Mouse (Mus musculus) CH12.LX (cell line): Measurements from ENCODE around the gene Itga4. TPM values are rescaled to one million over a fixed set of nuclear protein-coding genes. Genes with fewer than 3 reads are reported as not detected.

Experiments
- DNase-seq: peaks from one replicate; pipeline ENCODE4 v3.0.0-alpha.2; 2013; ENCODE audit errors: extremely low read depth
- H3K27ac ChIP-seq: 2 replicates; pipeline ENCODE4 v1.5.1; 2012; ENCODE audit warnings: low read depth, mild to moderate bottlenecking, control low read depth, moderate library complexity; ENCODE audit not compliant: insufficient read depth
- H3K27me3 ChIP-seq: replicated peaks from 2 replicates; pipeline ENCODE3; 2012; ENCODE audit warnings: inconsistent platforms
- H3K36me3 ChIP-seq, 2 experiments: replicated peaks in 1 of 2; 2 replicates each; pipeline versions ENCODE3 to v1.6.1; 2012; ENCODE audit warnings: inconsistent platforms in 1 of 2, low read length in 1 of 2, mild to moderate bottlenecking in 1 of 2, mixed read lengths in 1 of 2, moderate library complexity in 1 of 2; ENCODE audit not compliant: control insufficient read depth in 1 of 2, insufficient read depth in 1 of 2
- H3K4me1 ChIP-seq, 2 experiments: 2 replicates each; pipeline ENCODE4 v1.6.1; 2012; ENCODE audit warnings: inconsistent platforms in 1 of 2, moderate library complexity in 1 of 2; ENCODE audit not compliant: insufficient read depth in 2 of 2, control insufficient read depth in 1 of 2
- H3K4me2 ChIP-seq: 2 replicates; pipeline ENCODE4 v1.6.1; 2012; ENCODE audit warnings: low read depth, mild to moderate bottlenecking, control low read depth; ENCODE audit not compliant: poor library complexity, insufficient read depth, severe bottlenecking
- H3K4me3 ChIP-seq, 3 experiments: fragments of 150-350 bp in 1 of 3; sonication (generic) in 1 of 3; replicated peaks in 1 of 3; 2 replicates each; pipeline versions ENCODE3 to v1.5.1; 2011 to 2012; ENCODE audit warnings: low read depth in 2 of 3, low read length in 2 of 3, mild to moderate bottlenecking in 2 of 3, moderate library complexity in 2 of 3, control low read depth in 1 of 3, improper control_type of control experiment in 1 of 3, inconsistent platforms in 1 of 3, mixed read lengths in 1 of 3; ENCODE audit not compliant: poor library complexity in 1 of 3
- H3K79me2 ChIP-seq: replicated peaks from 2 replicates; pipeline ENCODE4 v1.6.1; 2012; ENCODE audit warnings: mild to moderate bottlenecking, moderate library complexity; ENCODE audit not compliant: control insufficient read depth, poor library complexity, insufficient read depth, severe bottlenecking; ENCODE audit errors: extremely low read depth
- H3K9ac ChIP-seq: 2 replicates; pipeline ENCODE4 v1.6.1; 2012; ENCODE audit warnings: low read depth, mild to moderate bottlenecking, control low read depth, moderate library complexity; ENCODE audit not compliant: insufficient read depth
- H3K9me3 ChIP-seq: replicated peaks from 2 replicates; pipeline ENCODE3; 2012; ENCODE audit warnings: low read length, inconsistent platforms, mixed read lengths
- CHD1 ChIP-seq: IDR thresholded peaks from 2 replicates; pipeline ENCODE4 v1.6.1; 2012; ENCODE audit warnings: low read depth, low read length, improper control_type of control experiment, inconsistent platforms
- CHD2 ChIP-seq: IDR thresholded peaks from 2 replicates; pipeline ENCODE4 v1.6.1; 2011; ENCODE audit warnings: low read length, improper control_type of control experiment
- E2F4 ChIP-seq: IDR thresholded peaks from 2 replicates; pipeline ENCODE4 v1.6.1; 2011; ENCODE audit warnings: low read depth, low read length, improper control_type of control experiment; ENCODE audit not compliant: insufficient replicate concordance
- EP300 ChIP-seq: IDR thresholded peaks from 2 replicates; pipeline ENCODE4 v1.6.1; 2011; ENCODE audit warnings: low read length, improper control_type of control experiment
- IRF4 ChIP-seq: IDR thresholded peaks from 2 replicates; pipeline ENCODE4 v1.6.1; 2014; ENCODE audit warnings: low read depth, mild to moderate bottlenecking, inconsistent platforms, low read length, improper control_type of control experiment
- JUN ChIP-seq: IDR thresholded peaks from 2 replicates; pipeline ENCODE4 v1.6.1; 2011; ENCODE audit warnings: low read depth, mild to moderate bottlenecking, low read length, improper control_type of control experiment, moderate library complexity; ENCODE audit not compliant: insufficient read depth
- KAT2A ChIP-seq: IDR thresholded peaks from 2 replicates; pipeline ENCODE4 v1.6.1; 2012; ENCODE audit warnings: low read length, improper control_type of control experiment, inconsistent platforms; ENCODE audit not compliant: insufficient replicate concordance
- MAZ ChIP-seq: IDR thresholded peaks from 2 replicates; pipeline ENCODE4 v1.6.1; 2012; ENCODE audit warnings: low read depth, mild to moderate bottlenecking, inconsistent platforms, low read length, improper control_type of control experiment, moderate library complexity
- MXI1 ChIP-seq: IDR thresholded peaks from 2 replicates; pipeline ENCODE4 v1.6.1; 2011; ENCODE audit warnings: mild to moderate bottlenecking, low read depth, low read length, improper control_type of control experiment
- MYC ChIP-seq: IDR thresholded peaks from 2 replicates; pipeline ENCODE4 v1.6.1; 2011; ENCODE audit warnings: low read depth, mild to moderate bottlenecking, improper control_type of control experiment, low read length
- NRF1 ChIP-seq: IDR thresholded peaks from 2 replicates; pipeline ENCODE4 v1.6.1; 2014; ENCODE audit warnings: low read depth, mild to moderate bottlenecking, inconsistent platforms, low read length, improper control_type of control experiment, moderate library complexity
- PAX5 ChIP-seq: IDR thresholded peaks from 2 replicates; pipeline ENCODE4 v1.6.1; 2012; ENCODE audit warnings: low read length, inconsistent platforms, mixed read lengths
- POLR2AphosphoS2 ChIP-seq: IDR thresholded peaks from 2 replicates; pipeline ENCODE4 v1.6.1; 2011; ENCODE audit warnings: low read depth, low read length, improper control_type of control experiment
- RAD21 ChIP-seq: IDR thresholded peaks from 2 replicates; pipeline ENCODE4 v1.6.1; 2011; ENCODE audit warnings: low read depth, mild to moderate bottlenecking, low read length, improper control_type of control experiment, moderate library complexity
- RCOR1 ChIP-seq: conservative IDR thresholded peaks from 2 replicates; pipeline ENCODE4 v1.6.1; 2012; ENCODE audit warnings: low read depth, mild to moderate bottlenecking, inconsistent platforms, low read length, improper control_type of control experiment
- TBP ChIP-seq: conservative IDR thresholded peaks from 2 replicates; pipeline ENCODE4 v1.6.1; 2011; ENCODE audit warnings: low read depth, low read length, improper control_type of control experiment
- UBTF ChIP-seq: IDR thresholded peaks from 2 replicates; pipeline ENCODE4 v1.6.1; 2012; ENCODE audit warnings: low read depth, mild to moderate bottlenecking, inconsistent platforms, low read length, improper control_type of control experiment, moderate library complexity
- ZMIZ1 ChIP-seq: IDR thresholded peaks from 2 replicates; pipeline ENCODE4 v1.6.1; 2012; ENCODE audit warnings: low read depth, mild to moderate bottlenecking, inconsistent platforms, low read length, improper control_type of control experiment
- ZNF384 ChIP-seq: IDR thresholded peaks from 2 replicates; pipeline ENCODE4 v1.6.1; 2012; ENCODE audit warnings: low read depth, low read length, improper control_type of control experiment, inconsistent platforms
- dilution Hi-C: fragments of 300-500 bp; cut with MboI; formaldehyde crosslinking; loops from 2 replicates; pipeline ENCODE4 v1.14.3; 2020; ENCODE audit warnings: low sequenced_read_pairs; ENCODE audit not compliant: extremely low pct_unique_long_range_greater_than_20kb, extremely low pct_ligation_motif_present
- in situ Hi-C: fragments of 300-500 bp; cut with MboI; formaldehyde crosslinking; loops from 3 replicates; pipeline ENCODE4 v1.14.3; 2019; ENCODE audit warnings: low sequenced_read_pairs, low pct_ligation_motif_present, low pct_unique_long_range_greater_than_20kb, mixed read lengths
- polyA plus RNA-seq: library from polyadenylated mRNA; unstranded; fragments of >175 nt; gene quantifications from 2 replicates; pipeline ENCODE4 v1.2.1, GENCODE M21; 2012; ENCODE audit warnings: low read depth; ENCODE audit not compliant: insufficient read length
- total RNA-seq, 2 experiments: library from RNA; depleted of rRNA; stranded (reverse); fragments of 300-350 nt in 1 of 2; fragments of >200 nt in 1 of 2; gene quantifications; 2 replicates each; pipeline ENCODE4 v1.2.3; 2012 to 2014

Gene Itga4
- total and polyA plus RNA-seq, 3 experiments, result 51.2 to 79.3 (median 54.3) TPM

DNA sequence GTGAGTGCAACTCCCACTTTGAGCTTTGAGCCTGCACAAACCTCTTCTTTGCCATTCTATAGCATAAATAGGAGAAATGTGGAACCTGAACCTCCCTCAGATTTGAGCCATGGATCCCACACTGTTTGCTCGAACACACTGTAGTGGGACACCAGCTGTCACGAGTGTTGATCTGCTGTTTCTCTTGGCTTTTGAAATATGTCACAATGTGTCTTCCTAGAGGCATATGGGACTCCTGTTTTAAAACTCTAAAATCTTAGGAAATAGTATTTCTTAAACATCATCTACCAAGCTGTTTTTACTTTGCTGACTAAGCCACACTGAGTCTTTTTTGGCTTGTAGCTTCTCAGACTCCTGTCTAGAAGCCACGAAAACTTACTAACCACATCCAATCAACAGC, 102.6 kb downstream of the Itga4 start:
- dilution Hi-C loops (no loop called here), in situ Hi-C loops (loop anchor here (25.0 kb wide), 3 partner anchors 279 to 404 kb away; partner anchors contain the start of gene Itprid2)
- Histone ChIP-seq H3K4me3 (no peak overlapping the region), H3K9ac (no peak overlapping the region), H3K4me1 (peaks cover 0 to 6% of the 10 kb centered on the region in 2 experiments; a peak in 1 of 4 replicates), H3K4me2 (no peak overlapping the region), H3K27ac (no peak overlapping the region), H3K9me3 (no peaks in the 10 kb centered on the region), H3K79me2 (no peaks in the 10 kb centered on the region), H3K27me3 (no peaks in the 10 kb centered on the region)
- no peak for DNase-seq
- TF ChIP-seq CHD1 (no peak), PAX5 (no peak), CHD2 (no peak), JUN (no peak), ZNF384 (no peak), MXI1 (no peak), IRF4 (no peak), UBTF (no peak), ZMIZ1 (no peak), EP300 (no peak), RCOR1 (no peak), RAD21 (no peak), MYC (no peak), NRF1 (no peak), MAZ (no peak)
- TF ChIP-seq, all 38 proteins: peak for 0
- peaks cover 33 to 72% of the 10 kb centered on the region in 2 experiments for H3K36me3 ChIP-seq

GRCm38 (mm10) chr2:79362029-79362428, 106.8 kb downstream of the Itga4 start:
- dilution Hi-C loops, result no loop called here
- no peak for TF ChIP-seq E2F4
- no peak for TF ChIP-seq MYC
- no peak for TF ChIP-seq KAT2A
- TF ChIP-seq CHD2, result no peak
- TF ChIP-seq CHD1, result no peak
- no peak for TF ChIP-seq NRF1
- TF ChIP-seq TBP, result no peak
- TF ChIP-seq POLR2AphosphoS2, result no peak
- no peaks in the 10 kb centered on the region for H3K27me3 ChIP-seq
- in situ Hi-C loops, result loop anchor here (25.0 kb wide), 3 partner anchors 275 to 400 kb away; partner anchors contain the start of gene Itprid2
- H3K4me1 ChIP-seq, result peaks cover 8 to 34% of the 10 kb centered on the region in 2 experiments
- DNase-seq, result no peak
- H3K27ac ChIP-seq, result no peak overlapping the region
- H3K36me3 ChIP-seq, result peaks cover 19 to 56% of the 10 kb centered on the region in 2 experiments
- H3K9ac ChIP-seq, result no peak overlapping the region
- peaks cover 3% of the 10 kb centered on the region for H3K79me2 ChIP-seq
- no peaks in the 10 kb centered on the region for H3K9me3 ChIP-seq
- no peak overlapping the region for H3K4me2 ChIP-seq
- no peak overlapping the region for H3K4me3 ChIP-seq
